Mouse (Mus musculus): ENCODE data around the gene Tmem38b. TPM values are rescaled to one million over a fixed set of nuclear protein-coding genes. Genes with fewer than 3 reads are reported as not detected.

Gene Tmem38b
- polyA plus RNA-seq, 1 experiment from 2014 or later: 6.9 TPM

GRCm38 (mm10) chr4:53826641-53827248, 900 bp downstream of the Tmem38b start:
- H3K9ac ChIP-seq (ENCODE audit: low read depth, low read length): peak overlapping the region; percentile 80; the same call in 1 of the 2 replicates
- peak overlapping the region; percentile 77 for H3K4me2 ChIP-seq (ENCODE audit: low read length)
- no peaks in the 10 kb centered on the region for H3K9me3 ChIP-seq (ENCODE audit: control insufficient read depth, low read length)
- 13% methylated on average over 11 of the region's 11 CpGs for WGBS
- ATAC-seq: no peak
- H3K4me1 ChIP-seq (ENCODE audit: control insufficient read depth, insufficient read depth, low read depth, low read length): peaks cover 4% of the 10 kb centered on the region; the same call in 1 of the 2 replicates
- no peak overlapping the region for H3K27ac ChIP-seq (ENCODE audit: low read depth, low read length)
- no peaks in the 10 kb centered on the region for H3K27me3 ChIP-seq (replicated peaks; ENCODE audit: control insufficient read depth, insufficient read depth, low read length)
- H3K4me3 ChIP-seq (ENCODE audit: low read length): peak overlapping the region; percentile 77
- no peaks in the 10 kb centered on the region for H3K36me3 ChIP-seq (ENCODE audit: control insufficient read depth, insufficient read depth, low read length)

GRCm38 (mm10) chr4:53827869-53828268, 2.0 kb downstream of the Tmem38b start:
- Histone ChIP-seq H3K4me1 (ENCODE audit: control insufficient read depth, insufficient read depth, low read depth, low read length) (peaks cover 4% of the 10 kb centered on the region; the same call in 1 of the 2 replicates), H3K9ac (ENCODE audit: low read depth, low read length) (no peak overlapping the region), H3K4me2 (ENCODE audit: low read length) (no peak overlapping the region), H3K27me3 (replicated peaks; ENCODE audit: control insufficient read depth, insufficient read depth, low read length) (no peaks in the 10 kb centered on the region), H3K4me3 (ENCODE audit: low read length) (no peak overlapping the region), H3K36me3 (ENCODE audit: control insufficient read depth, insufficient read depth, low read length) (no peaks in the 10 kb centered on the region), H3K27ac (ENCODE audit: low read depth, low read length) (no peak overlapping the region), H3K9me3 (ENCODE audit: control insufficient read depth, low read length) (no peaks in the 10 kb centered on the region)
- 87% methylated on average over 5 of the region's 5 CpGs for WGBS
- ATAC-seq: no peak

GRCm38 (mm10) chr4:53828914-53829313, 3.1 kb downstream of the Tmem38b start:
- H3K4me2 ChIP-seq (ENCODE audit: low read length): no peak overlapping the region
- WGBS: 93% methylated on average over 3 of the region's 3 CpGs

GRCm38 (mm10) chr4:53830016-53830415, 4.2 kb downstream of the Tmem38b start:
- Histone ChIP-seq H3K4me3 (ENCODE audit: low read length) (no peak overlapping the region), H3K9me3 (ENCODE audit: control insufficient read depth, low read length) (no peaks in the 10 kb centered on the region), H3K9ac (ENCODE audit: low read depth, low read length) (no peak overlapping the region), H3K27me3 (replicated peaks; ENCODE audit: control insufficient read depth, insufficient read depth, low read length) (no peaks in the 10 kb centered on the region), H3K27ac (ENCODE audit: low read depth, low read length) (no peak overlapping the region), H3K36me3 (ENCODE audit: control insufficient read depth, insufficient read depth, low read length) (no peaks in the 10 kb centered on the region), H3K4me2 (ENCODE audit: low read length) (no peak overlapping the region), H3K4me1 (ENCODE audit: control insufficient read depth, insufficient read depth, low read depth, low read length) (peaks cover 4% of the 10 kb centered on the region; the same call in 1 of the 2 replicates)
- ATAC-seq: no peak
- 92% methylated on average over 4 of the region's 4 CpGs for WGBS

More at GRCm38 (mm10) chr4:53828914-53829313, 3.1 kb downstream of the Tmem38b start:
- no peak for ATAC-seq
- no peaks in the 10 kb centered on the region for H3K9me3 ChIP-seq (ENCODE audit: control insufficient read depth, low read length)
- H3K9ac ChIP-seq (ENCODE audit: low read depth, low read length): no peak overlapping the region
- H3K27me3 ChIP-seq (replicated peaks; ENCODE audit: control insufficient read depth, insufficient read depth, low read length): no peaks in the 10 kb centered on the region
- H3K27ac ChIP-seq (ENCODE audit: low read depth, low read length): no peak overlapping the region
- peaks cover 4% of the 10 kb centered on the region; the same call in 1 of the 2 replicates for H3K4me1 ChIP-seq (ENCODE audit: control insufficient read depth, insufficient read depth, low read depth, low read length)
- H3K4me3 ChIP-seq (ENCODE audit: low read length): no peak overlapping the region
- H3K36me3 ChIP-seq (ENCODE audit: control insufficient read depth, insufficient read depth, low read length): no peaks in the 10 kb centered on the region

DNA sequence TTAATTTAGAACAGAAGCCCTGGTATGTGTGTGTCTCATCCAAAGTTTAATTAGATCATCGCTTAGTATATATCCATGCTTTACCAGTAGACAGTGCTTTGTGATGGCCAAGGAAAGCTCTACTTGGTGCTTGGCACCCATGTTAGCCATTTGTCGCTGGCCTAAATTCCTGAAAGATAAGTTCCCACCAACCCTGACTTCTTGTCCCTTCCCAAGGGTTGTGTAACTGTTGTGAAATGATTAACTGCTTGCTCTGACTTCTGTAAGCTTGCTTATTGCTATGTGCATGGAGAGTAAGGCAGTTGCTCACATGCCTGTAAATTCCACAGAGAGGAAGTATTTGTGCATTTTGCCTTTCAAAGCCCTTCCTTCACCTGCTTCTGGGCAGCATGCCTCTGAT, 4.7 kb downstream of the Tmem38b start:
- Histone ChIP-seq H3K9me3 (ENCODE audit: control insufficient read depth, low read length) (no peaks in the 10 kb centered on the region), H3K4me1 (ENCODE audit: control insufficient read depth, insufficient read depth, low read depth, low read length) (peaks cover 4% of the 10 kb centered on the region; the same call in 1 of the 2 replicates), H3K27ac (ENCODE audit: low read depth, low read length) (no peak overlapping the region), H3K4me3 (ENCODE audit: low read length) (no peak overlapping the region), H3K9ac (ENCODE audit: low read depth, low read length) (no peak overlapping the region), H3K36me3 (ENCODE audit: control insufficient read depth, insufficient read depth, low read length) (no peaks in the 10 kb centered on the region), H3K27me3 (replicated peaks; ENCODE audit: control insufficient read depth, insufficient read depth, low read length) (no peaks in the 10 kb centered on the region), H3K4me2 (ENCODE audit: low read length) (no peak overlapping the region)
- 92% methylated on average over 2 of the region's 2 CpGs for WGBS
- no peak for ATAC-seq

DNA sequence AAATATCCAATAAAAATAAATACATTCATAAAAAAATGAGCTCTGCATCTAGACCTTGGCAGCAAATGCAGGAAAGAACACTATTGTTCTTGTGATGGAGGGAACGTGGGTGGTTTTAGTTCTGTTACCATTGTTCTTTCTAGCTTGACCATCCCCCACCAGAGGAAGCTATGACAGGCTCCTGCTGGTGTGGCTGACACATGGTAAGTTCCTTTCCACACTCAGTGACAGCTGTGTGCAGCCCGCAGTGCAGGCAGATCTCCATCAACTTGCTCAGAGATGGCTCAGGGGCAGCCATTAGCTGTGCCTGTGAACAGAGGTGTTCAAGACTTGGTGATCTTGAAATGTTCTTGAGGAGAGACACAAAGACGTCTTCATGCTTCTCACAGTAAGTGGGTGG, 6.5 kb downstream of the Tmem38b start:
- no peak overlapping the region for H3K9ac ChIP-seq (ENCODE audit: low read depth, low read length)
- WGBS: 27% methylated on average over 3 of the region's 3 CpGs
- no peaks in the 10 kb centered on the region for H3K27me3 ChIP-seq (replicated peaks; ENCODE audit: control insufficient read depth, insufficient read depth, low read length)
- ATAC-seq: 0 out of 2 replicates have a peak, but pooled peaks have one; percentile 45
- H3K4me2 ChIP-seq (ENCODE audit: low read length): no peak overlapping the region
- H3K9me3 ChIP-seq (ENCODE audit: control insufficient read depth, low read length): no peaks in the 10 kb centered on the region
- H3K27ac ChIP-seq (ENCODE audit: low read depth, low read length): no peak overlapping the region
- H3K4me3 ChIP-seq (ENCODE audit: low read length): no peak overlapping the region
- H3K36me3 ChIP-seq (ENCODE audit: control insufficient read depth, insufficient read depth, low read length): no peaks in the 10 kb centered on the region
- H3K4me1 ChIP-seq (ENCODE audit: control insufficient read depth, insufficient read depth, low read depth, low read length): no peaks in the 10 kb centered on the region

DNA sequence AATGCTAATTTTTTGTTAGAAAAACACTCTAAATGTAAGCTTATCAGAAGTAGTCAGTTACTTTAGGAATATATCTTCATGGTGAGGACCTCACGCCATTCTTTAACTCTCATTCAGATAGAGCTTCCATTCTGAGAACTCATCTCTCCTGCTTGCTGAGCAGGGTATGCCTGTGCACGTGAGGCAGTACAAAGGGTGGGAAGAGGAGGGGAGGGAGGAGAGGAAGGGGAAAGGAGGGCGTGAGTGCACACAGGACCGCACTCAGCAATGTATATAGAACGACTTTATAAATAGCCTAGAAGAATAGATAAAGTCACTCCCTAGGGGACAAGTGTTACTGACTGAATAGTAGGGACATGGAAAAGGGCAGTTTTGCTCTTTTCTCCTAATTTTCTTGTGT, 11.1 kb downstream of the Tmem38b start:
- Histone ChIP-seq H3K27me3 (replicated peaks; ENCODE audit: control insufficient read depth, insufficient read depth, low read length) (no peaks in the 10 kb centered on the region), H3K4me1 (ENCODE audit: control insufficient read depth, insufficient read depth, low read depth, low read length) (no peaks in the 10 kb centered on the region), H3K9ac (ENCODE audit: low read depth, low read length) (no peak overlapping the region), H3K9me3 (ENCODE audit: control insufficient read depth, low read length) (no peaks in the 10 kb centered on the region), H3K27ac (ENCODE audit: low read depth, low read length) (no peak overlapping the region), H3K4me3 (ENCODE audit: low read length) (no peak overlapping the region), H3K36me3 (ENCODE audit: control insufficient read depth, insufficient read depth, low read length) (no peaks in the 10 kb centered on the region), H3K4me2 (ENCODE audit: low read length) (no peak overlapping the region)
- 24% methylated on average over 5 of the region's 5 CpGs for WGBS
- ATAC-seq: no peak

GRCm38 (mm10) chr4:53840158-53840870, 14.5 kb downstream of the Tmem38b start:
- WGBS: 72% methylated on average over 15 of the region's 15 CpGs
- Histone ChIP-seq H3K4me2 (ENCODE audit: low read length) (no peak overlapping the region), H3K4me1 (ENCODE audit: control insufficient read depth, insufficient read depth, low read depth, low read length) (no peaks in the 10 kb centered on the region), H3K9me3 (ENCODE audit: control insufficient read depth, low read length) (no peaks in the 10 kb centered on the region), H3K9ac (ENCODE audit: low read depth, low read length) (no peak overlapping the region), H3K4me3 (ENCODE audit: low read length) (no peak overlapping the region), H3K27ac (ENCODE audit: low read depth, low read length) (no peak overlapping the region), H3K27me3 (replicated peaks; ENCODE audit: control insufficient read depth, insufficient read depth, low read length) (no peaks in the 10 kb centered on the region), H3K36me3 (ENCODE audit: control insufficient read depth, insufficient read depth, low read length) (no peaks in the 10 kb centered on the region)
- no peak for ATAC-seq

DNA sequence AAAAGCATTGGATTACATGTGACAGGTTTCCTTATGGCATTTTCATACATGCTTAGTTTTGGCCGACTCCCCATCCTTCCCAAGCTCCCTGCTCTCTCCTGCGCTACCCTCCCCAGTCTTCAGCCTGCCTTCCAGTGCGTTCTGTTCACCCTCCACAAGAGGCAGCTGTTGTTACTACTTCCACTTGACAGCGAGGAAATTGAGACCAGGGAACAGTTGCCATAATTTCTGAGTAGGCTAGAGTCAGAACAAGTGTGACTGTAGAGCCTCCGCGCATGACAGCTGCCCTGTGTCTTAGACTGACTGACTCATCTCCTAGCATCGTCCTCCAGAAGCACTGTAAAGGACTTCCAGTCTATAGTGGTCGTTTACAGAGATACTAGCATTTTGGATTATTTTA, 17.7 kb downstream of the Tmem38b start:
- H3K9ac ChIP-seq (ENCODE audit: low read depth, low read length): no peak overlapping the region
- H3K27me3 ChIP-seq (replicated peaks; ENCODE audit: control insufficient read depth, insufficient read depth, low read length): no peaks in the 10 kb centered on the region
- H3K27ac ChIP-seq (ENCODE audit: low read depth, low read length): no peak overlapping the region
- no peaks in the 10 kb centered on the region for H3K9me3 ChIP-seq (ENCODE audit: control insufficient read depth, low read length)
- WGBS: 75% methylated on average over 8 of the region's 8 CpGs
- H3K4me3 ChIP-seq (ENCODE audit: low read length): no peak overlapping the region
- no peaks in the 10 kb centered on the region for H3K4me1 ChIP-seq (ENCODE audit: control insufficient read depth, insufficient read depth, low read depth, low read length)
- H3K4me2 ChIP-seq (ENCODE audit: low read length): no peak overlapping the region
- no peak for ATAC-seq
- H3K36me3 ChIP-seq (ENCODE audit: control insufficient read depth, insufficient read depth, low read length): no peaks in the 10 kb centered on the region
